Mouse (Mus musculus) lung, adult 18-20 months (tissue): Measurements from ENCODE around the gene B4galt5.

ENCODE experiments used
- DNase-seq, 2 experiments: peaks; one replicate each; pipeline ENCODE4 v3.0.0; 2022; ENCODE audit warnings: mixed read lengths in 2 of 2

B4galt5 gene

DNA sequence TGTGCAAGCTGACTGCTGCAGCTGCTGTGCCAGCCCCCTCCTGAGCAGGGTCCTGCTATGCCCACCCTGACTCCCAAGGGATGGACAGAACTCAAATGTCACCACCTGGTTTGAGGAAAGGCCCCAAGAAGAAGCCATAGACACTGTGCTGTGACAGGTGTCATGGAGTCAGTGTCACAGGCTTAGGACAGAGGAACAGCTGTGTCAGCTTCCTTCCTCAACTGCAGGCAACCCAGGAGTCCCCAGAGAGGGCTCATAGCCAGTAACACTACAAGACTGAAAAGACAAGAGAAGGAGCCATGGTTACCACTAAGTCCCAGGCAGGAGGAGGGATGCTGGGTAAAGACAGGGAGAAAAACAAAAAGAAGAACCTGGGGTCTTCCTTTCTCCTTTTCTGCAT, 7.9 kb upstream of the B4galt5 start:
- DNase-seq: no peak

- no peak for DNase-seq
Measured at GRCm38 (mm10) chr2:167354611-167355165, 5.7 kb upstream of the B4galt5 start.

DNA sequence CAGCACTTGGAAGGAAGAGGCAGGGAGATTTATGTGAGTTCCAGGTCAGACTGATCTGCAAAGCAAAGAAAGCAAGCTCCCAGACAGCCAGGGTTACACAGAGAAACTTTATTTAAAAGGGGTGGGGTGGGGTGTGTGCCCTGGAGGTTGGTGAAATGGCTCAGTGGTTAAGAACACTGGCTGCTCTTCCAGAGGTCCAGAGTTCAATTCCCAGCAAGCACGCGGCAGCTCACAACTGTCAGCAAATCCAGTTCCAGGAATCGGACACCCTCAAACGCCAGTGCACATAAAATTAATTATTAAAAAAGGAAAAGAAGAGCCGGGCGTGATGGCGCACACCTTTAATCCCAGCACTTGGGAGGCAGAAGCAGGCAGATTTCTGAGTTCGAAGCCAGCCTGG, 5.1 kb upstream of the B4galt5 start:
- DNase-seq: no peak

GRCm38 (mm10) chr2:167352496-167352895, 3.5 kb upstream of the B4galt5 start:
- peak; percentile 65 to 72 for DNase-seq

- DNase-seq: peak in 1 of 2 experiments; percentile 50
Measured at GRCm38 (mm10) chr2:167351371-167351951, 2.5 kb upstream of the B4galt5 start.

- no peak for DNase-seq
Measured at GRCm38 (mm10) chr2:167350126-167350650, 1.2 kb upstream of the B4galt5 start.

- DNase-seq: peak; percentile 96 to 97
Measured at GRCm38 (mm10) chr2:167349283-167349936, 427 bp upstream of the B4galt5 start.

- DNase-seq: peak; percentile 67 to 72
Measured at GRCm38 (mm10) chr2:167347991-167348375, 1.0 kb downstream of the B4galt5 start.

DNA sequence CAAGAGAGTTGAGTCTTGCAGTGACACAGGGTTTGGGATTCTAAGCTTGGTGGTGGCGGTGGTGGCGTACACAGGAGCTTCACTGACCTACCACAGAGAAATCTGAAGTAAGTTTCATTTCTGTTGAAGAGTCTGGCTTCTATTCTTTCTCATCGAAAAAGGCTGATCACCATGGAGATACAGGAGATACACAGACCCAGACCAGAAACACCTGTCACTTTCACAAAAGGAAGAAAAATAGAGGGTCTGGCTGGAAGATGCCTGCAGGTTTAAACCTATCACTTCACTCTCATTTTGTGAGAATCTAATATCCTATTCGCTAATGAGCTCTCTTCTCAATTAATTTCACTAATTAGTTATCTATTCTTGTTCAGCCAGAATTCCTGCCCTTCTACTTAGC, 1.6 kb downstream of the B4galt5 start:
- DNase-seq: no peak

- DNase-seq: no peak
Measured at GRCm38 (mm10) chr2:167345508-167346164, 3.3 kb downstream of the B4galt5 start.

- no peak for DNase-seq
Measured at GRCm38 (mm10) chr2:167344871-167345507, 4.0 kb downstream of the B4galt5 start.

DNA sequence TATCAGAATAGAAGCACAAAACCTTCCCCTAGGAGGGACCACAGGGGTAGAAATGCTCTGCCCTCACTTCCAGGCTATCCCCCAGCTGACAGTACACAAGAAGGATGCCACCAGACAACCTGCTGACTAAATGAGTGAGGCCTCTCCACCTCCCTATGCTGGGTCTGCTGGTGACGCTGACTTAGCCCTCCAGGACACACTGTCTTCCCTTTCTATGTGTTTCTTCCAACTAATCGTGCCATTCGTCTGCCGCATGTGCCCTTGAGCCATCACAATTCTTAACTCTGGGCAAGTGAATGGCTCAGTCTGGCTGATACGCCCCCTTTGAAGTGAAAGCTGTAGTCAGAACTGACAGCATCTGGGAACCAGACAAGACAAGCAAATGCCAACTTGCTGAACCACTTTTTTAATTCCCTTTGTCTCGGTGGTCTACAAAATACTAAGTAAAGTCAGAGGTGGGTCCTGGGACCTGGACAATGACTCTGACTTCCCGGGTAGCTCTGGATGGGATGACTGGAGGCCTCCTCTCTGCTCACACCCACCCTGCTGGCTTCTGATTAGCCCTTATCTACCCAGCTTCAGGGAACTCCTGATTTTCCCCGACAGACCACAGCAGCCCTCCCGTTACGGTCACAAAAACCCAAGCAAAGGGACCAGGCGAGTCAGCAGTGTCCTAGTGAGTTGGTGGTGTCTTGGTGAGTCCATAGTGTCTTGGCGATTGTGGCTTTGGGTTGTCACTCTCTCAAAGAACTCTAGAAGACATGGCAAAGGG, 5.4 kb downstream of the B4galt5 start:
- DNase-seq: no peak

GRCm38 (mm10) chr2:167342876-167343275, 6.1 kb downstream of the B4galt5 start:
- DNase-seq: no peak

DNA sequence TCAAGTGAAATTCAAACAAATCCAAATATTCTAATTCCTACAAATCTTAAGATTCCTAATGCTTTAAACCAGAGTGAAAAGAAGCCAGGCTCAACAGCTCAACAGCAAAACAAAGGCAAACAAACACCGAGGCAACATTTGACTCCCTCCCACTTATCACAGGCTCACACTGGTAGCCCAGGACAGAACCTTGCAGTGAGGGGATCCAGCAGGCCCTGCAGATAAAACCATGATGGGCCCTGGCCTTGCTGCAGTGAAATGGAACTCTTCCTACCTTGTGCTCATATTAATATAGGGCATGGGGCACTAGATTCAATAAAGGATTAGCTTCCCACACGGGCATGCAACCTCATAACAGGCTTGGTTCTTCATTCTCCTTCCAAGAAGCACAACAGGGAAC, 11.4 kb downstream of the B4galt5 start:
- no peak for DNase-seq

DNA sequence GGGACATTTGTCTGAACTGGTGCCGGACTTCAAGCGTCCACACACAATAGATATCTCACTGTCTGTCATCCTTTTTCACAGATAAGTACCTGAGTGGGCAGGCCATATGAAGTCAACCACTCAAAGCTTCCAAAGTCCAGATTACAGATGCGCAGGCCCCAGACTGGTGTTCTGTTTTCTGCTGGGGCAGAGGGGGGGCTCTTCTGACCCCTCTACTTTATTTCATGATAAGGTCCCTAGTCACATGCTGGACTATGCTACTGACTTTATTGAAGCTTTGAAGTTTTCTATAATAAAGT, 11.8 kb downstream of the B4galt5 start:
- no peak for DNase-seq

- peak; percentile 28 to 53 for DNase-seq
Measured at GRCm38 (mm10) chr2:167336384-167337213, 12.4 kb downstream of the B4galt5 start.

DNA sequence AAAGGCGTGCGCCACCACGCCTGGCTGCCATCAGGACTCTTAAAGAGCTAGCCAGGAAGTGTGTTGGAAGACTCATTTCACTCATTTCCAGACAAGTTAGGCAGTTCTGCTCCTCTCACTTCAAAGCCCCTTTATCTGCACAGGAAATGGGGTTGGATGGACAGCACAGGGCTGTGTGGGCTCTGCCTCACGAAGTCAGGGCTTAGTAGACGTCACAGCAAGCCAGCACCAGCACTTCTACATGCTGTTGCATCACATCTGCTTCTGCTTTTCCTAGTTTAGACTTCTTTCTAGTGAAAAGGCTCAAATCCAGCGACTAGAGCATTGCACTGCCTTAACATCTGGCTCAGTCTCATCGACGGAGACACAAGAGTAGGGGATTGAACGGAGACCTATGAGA, 13.9 kb downstream of the B4galt5 start:
- no peak for DNase-seq

DNA sequence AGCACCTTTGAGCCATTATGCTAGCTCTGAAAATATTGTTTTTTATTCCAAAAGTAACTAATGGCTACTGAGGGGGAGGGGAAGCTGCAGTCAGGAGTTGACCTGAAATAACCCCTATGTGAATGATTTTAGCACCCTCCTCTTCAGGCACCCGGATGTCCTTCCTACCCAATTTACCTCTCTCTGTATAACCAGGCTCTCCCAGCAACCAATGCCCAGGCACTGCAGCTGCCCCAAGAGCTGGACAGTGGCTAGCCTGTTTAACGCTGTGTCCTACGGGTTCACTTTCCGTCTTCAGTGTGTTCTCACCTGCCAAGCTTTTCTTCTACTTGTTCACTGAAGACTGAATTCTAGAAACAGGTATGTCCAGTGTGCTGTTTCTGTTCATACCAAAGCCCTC, 14.7 kb downstream of the B4galt5 start:
- no peak for DNase-seq

DNA sequence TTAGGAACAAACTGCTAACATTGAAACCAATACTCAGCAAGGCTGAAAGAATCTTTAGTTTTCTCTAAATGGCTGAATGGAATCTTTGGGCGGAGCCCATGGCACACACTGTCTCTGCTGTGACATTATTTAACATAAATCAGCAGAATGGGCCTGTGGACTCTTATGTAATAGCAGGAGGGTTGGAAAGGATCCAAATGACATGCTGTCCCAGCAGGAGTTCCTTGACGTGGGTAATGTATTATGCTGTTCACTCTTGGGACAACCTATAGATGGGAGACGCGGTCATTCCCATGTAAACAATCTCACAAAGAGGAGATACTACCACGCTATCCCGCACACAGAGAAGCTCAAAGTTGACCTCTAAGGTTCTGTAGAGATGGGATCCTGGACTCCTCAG, 15.5 kb downstream of the B4galt5 start:
- DNase-seq: no peak

GRCm38 (mm10) chr2:167332336-167332987, 16.5 kb downstream of the B4galt5 start:
- DNase-seq: no peak

GRCm38 (mm10) chr2:167331432-167331921, 17.5 kb downstream of the B4galt5 start:
- DNase-seq: no peak
